Mouse (Mus musculus): Measurements from ENCODE around the gene Casp6.

The Casp6 gene

GRCm38 (mm10) chr3:129901271-129901809, at the start of gene Casp6:
Gene Casp6, plus strand, starts transcription at chr3:129901425.
- peak; percentile 89 for DNase-seq

- DNase-seq, result no peak
These were observed 38.6 kb upstream of the Casp6 start for GRCm38 (mm10) chr3:129862592-129862991.

- DNase-seq, result peak; percentile 71
These were observed 37.5 kb upstream of the Casp6 start for GRCm38 (mm10) chr3:129863698-129864097.

DNA sequence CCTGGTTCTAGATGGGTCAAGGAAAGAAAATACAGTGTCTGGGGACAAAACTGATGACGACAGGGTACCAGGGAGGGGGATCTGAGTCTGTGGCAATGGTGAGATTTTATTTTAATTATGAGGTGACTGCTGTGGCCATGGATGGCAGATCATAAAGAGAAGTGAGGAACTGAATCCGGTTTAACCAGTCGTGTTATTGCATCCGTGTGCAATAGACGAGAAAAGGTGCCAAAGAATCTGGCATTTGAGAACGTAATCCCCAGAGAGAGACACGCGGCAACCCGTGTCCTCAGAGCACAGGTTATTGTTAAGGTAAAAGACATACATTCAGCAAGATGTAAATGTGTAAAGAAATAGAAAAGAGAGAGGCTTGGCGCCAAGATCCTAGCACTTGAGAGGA, 23.9 kb upstream of the Casp6 start:
- no peak for DNase-seq

DNA sequence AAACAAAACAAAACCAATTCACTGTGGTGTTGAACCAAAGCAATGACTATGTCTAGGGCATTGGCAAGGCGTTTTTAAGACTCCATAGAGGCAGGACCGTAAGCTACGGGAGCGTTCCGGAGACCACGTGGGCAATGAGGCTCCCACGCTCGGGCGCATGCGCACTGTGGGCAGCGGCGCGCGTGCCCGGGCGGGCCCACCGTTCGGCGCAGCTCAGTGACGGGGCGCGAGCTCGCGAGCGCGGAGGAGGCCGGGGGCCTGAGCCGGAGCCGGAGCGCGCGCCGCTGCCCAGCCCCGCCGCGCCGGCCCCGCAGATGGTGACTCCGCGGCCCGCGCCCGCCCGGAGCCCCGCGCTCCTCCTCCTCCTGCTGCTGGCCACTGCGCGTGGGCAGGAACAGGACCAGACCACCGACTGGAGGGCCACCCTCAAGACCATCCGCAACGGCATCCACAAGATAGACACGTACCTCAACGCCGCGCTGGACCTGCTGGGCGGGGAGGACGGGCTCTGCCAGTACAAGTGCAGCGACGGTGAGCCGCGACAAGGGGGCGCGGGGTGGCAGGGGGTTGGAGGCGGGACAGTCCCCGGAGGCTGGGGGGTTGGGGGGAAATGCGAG, 22.7 kb upstream of the Casp6 start, which contains the start of gene Pla2g12a:
Pla2g12a (plus strand) TSS at position 202 of the 617 bp plus-strand sequence.
- peak; percentile 93 for DNase-seq

GRCm38 (mm10) chr3:129879131-129879757, 22.0 kb upstream of the Casp6 start:
- peak; percentile 45 for DNase-seq

DNA sequence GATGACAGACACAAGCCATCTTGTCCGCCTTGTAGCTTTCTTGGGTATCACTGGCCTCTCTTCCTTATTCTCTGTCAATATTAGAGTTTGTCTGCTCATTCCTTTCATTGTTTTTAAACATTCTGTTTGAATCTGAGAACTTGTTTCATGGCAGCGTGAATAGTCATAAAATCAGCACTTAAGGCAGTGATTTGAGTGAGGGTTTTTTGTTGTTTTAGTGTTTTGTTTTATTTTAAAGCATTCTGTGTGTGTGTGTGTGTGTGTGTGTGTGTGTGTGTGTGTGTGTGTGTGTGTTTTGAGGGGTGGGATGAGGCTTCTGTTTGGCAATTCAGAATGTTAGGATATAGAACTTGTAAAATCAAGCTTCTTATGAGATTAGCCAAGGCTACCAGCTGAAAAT, 21.3 kb upstream of the Casp6 start:
- DNase-seq, result no peak

DNA sequence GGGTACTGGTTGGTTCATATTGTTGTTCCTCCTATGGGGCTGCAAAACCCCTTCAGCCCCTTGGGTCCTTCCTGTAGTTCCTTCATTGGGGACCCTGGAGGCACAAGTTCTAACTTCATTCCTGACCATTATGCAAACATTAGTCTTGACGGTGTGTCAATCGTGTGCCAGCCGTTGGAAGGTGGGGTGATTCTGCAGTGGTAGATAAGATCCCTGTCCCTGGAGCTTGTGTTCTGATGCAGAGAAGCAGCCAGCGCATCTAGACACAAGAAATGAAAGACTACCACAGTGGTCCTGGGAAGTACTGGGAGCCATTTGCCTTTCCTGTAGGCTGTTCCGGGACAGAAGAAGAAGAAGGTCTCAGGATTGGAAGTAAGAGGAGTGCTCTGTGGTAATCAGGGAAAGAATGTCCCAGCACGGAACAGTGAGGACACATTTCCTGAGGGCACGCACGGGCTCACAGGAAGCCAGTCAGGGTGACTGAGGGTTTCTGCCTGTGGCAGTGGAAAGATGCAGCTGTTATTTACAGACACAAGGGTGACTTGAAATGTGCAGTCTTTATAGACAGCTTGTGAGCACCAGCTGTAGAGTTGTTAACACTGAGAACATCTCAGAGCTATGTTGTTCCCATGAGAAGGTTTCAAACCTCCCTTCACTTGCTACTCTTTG, 20.2 kb upstream of the Casp6 start:
- DNase-seq, result peak; percentile 45

DNA sequence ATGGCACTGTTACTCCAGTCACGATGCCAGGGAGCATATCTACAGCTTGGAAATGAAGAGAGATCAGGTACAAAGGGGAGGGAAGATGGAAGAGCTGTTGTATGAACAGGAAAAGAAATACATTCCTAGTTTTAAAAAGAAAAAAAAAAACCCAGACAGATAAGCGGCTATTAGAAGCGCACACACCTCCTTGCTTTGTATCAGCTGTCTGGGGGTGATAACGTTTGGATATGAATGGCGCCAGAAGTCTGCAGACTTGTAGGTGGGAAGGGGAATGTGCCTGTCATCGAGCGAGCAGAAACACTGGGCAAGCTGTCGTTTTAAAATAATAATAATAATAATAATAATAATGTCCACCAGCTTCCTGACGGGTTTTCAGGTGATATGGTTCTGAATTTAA, 15.6 kb upstream of the Casp6 start:
- DNase-seq, result no peak

DNA sequence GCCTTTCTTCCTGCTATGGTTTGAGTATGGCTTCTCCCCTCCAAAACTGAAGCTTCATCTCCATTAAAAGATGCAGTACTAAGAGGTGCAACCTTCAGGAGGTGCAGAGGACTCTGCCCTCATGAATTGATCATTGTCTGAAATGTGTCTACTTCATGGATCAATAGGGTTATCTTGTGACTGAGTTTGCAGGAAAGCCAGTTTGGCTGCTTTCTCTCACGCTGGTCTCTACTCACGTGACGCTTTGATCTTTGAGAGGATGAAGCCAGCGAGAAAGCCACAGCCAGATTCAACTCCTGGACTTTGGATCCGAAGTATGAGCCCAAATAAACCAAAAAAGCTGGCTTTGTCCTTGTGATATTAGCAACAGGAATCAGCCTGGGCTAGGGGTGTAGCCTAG, 14.8 kb upstream of the Casp6 start:
- DNase-seq, result no peak

DNA sequence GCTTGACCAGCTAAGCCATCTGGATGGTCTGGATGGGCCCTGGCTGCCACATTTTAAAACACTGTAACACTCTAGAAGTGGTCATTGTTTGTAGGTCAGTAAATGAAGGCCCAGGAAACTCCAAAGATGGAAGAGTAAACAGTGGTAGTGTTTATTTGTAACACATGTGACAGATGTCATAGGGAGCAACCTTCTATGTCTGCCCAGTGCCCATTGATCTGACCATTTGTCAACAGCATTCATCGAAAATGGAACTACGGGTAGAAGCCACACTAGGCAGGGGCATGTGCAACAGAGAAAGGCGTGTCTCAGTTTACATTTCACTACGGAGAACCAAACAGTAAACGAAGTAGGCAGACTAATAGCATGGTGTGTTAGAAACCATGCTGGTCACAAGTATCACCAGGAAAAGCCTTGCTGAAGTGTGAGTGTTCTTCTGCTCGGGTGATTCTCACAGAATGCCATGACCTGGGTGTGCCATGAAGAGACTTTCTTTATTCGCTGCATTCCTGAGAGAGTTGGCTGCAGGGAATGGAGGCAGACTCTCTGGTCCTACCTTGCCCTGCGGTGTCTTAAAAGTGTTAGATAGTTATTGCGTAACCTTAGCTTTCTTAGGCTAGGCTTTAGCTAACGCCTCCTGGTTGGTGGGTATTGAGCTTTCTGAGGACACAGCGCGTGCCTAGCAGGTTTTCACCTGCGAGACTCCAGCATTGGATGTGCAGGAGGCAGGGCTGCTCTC, 13.3 kb upstream of the Casp6 start:
- DNase-seq, result no peak

DNA sequence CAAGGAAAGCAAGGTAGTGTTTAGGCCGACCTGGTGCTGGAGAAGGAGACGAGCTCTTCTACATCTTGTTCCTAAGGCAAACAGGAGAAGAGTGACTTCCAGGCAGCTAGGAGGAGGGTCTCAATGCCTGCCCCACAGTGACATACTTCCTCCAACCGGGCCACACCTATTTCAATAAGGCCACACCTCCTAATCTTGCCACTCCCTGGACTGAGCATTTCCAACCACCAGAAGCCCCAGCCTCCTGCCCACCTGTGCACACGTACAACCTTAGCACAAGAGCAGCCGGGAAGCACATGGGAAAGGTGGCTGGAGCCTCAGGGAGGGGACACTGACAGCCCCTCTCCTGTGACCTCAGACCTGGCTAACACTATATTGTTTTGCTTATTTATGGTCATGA, 9.2 kb upstream of the Casp6 start:
- no peak for DNase-seq

DNA sequence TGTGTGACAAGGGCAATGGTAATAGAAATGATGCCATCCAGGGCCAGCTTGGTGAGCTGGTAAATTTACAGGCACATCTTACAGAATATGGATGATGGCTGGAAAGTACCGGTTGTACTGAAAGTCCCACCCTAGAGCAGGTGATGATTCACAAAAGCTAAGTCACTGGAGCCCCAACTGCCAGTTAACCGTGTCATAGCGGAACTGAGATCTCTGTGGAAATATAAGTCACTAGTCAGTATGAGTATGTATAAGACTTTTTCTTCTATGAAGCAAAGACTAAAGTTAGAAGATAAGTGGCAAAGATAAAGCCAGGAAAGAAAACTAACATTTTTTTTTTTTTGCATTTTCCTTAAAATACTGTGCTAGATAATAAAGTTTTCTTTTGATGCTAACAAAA, 8.1 kb upstream of the Casp6 start:
- no peak for DNase-seq

DNA sequence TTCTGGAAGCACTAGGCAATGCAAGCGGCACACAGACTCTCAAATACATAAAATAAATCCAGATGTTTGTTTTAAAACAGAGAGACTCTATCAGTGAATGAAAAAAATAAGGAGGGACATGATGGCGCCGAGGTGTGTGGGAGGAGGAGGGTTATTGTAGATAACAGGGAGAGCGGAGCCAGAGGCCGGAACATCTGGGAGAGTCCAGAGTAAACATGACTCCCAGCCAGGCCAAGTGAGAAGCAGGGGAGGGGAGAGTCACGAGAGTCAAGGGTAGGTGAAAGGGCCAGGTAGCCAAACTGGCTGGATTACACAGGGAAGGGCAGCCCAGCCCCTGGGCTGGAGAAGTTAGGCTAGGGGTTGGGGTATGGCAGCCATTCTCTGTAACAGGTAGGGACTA, 4.6 kb upstream of the Casp6 start:
- DNase-seq, result no peak

GRCm38 (mm10) chr3:129898886-129899285, 2.3 kb upstream of the Casp6 start:
- peak; percentile 30 for DNase-seq

- DNase-seq, result no peak
These were observed 2.1 kb downstream of the Casp6 start for GRCm38 (mm10) chr3:129903369-129903768.

DNA sequence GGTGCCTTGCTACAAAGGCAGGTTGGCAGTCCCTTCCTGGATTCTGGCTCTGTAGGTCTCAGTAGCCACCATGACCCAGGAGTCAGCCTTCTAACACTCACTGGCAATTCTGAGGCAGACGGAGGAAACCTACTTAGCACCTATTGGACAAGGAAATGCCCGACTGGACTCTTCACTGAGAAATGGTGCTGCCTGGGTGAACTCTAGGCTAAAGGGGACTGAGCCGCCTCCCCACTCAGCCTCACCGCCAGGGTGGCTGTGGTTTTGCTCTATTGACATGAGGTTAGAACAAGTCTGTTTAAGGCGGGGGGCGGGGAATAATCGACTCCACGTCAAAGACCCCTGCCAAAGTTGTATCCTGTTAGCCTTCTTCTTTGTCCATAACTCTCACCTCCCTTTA, 2.6 kb downstream of the Casp6 start:
- no peak for DNase-seq

GRCm38 (mm10) chr3:129904381-129905132, 3.3 kb downstream of the Casp6 start:
- no peak for DNase-seq

DNA sequence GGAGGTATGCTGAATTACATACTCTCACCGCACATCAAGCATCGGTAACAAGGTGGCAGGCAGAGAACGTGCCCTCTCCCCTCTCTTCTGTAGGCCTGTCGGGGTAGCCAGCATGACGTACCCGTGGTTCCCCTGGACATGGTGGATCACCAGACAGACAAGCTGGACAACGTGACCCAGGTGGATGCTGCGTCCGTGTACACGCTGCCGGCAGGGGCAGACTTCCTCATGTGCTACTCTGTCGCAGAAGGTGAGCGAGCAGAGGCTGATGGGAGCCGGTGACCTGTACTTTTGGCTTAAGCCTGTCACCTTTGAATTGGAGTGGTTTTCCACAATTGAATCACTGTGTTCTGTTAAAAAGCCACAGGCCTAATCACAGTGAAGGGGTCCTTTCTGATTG, 10.8 kb downstream of the Casp6 start:
- DNase-seq, result no peak

GRCm38 (mm10) chr3:129913241-129913640, 12.0 kb downstream of the Casp6 start:
- no peak for DNase-seq

DNA sequence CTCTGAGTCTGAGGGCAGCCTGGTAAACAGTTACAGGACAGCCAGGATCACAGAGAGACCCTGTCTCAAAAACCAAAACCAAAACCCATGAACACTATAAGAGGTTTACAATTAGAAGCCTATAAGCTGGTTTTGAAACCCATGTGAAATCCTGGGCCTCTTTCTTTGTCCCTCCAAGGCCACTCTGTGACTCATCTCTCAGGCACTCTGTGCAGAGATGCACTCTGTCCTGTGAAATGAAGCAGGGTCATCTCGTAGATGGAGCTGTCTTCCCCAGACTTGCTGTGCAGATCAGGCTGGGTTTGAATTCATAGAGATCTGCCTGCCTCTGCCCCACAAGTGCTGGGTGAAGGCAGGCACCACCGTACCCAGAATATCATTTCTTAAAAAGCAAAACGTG, 16.2 kb downstream of the Casp6 start:
- DNase-seq, result no peak

DNA sequence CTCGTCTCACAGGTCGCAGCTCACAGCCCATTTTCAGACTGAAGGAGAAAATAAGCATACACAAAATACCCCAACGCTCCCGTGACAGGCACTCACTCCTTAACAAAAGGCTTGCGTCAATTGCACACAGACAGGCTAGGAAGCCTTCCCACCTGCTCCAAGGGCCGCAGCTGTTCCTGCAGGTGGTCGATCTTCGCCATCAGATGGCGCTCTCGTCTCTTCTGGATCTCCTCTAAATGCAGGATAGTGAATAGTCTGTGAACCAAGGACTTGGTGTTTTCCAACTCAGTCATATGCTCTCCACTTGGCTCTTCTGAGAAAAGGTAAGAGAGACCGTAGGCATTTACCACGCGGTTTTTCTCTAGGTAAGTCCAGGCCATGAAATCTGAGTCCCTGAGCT, 17.2 kb downstream of the Casp6 start:
- peak; percentile 73 for DNase-seq

- DNase-seq, result no peak
These were observed 22.4 kb downstream of the Casp6 start for GRCm38 (mm10) chr3:129923581-129923980.
